Mouse (Mus musculus): Measurements from ENCODE around the gene Asgr1.
"Not testable (repeated sequence)": the region's sequence is repeated elsewhere in the genome, so short reads cannot be mapped to it uniquely, and the experiment has no call there.

The Asgr1 gene

DNA sequence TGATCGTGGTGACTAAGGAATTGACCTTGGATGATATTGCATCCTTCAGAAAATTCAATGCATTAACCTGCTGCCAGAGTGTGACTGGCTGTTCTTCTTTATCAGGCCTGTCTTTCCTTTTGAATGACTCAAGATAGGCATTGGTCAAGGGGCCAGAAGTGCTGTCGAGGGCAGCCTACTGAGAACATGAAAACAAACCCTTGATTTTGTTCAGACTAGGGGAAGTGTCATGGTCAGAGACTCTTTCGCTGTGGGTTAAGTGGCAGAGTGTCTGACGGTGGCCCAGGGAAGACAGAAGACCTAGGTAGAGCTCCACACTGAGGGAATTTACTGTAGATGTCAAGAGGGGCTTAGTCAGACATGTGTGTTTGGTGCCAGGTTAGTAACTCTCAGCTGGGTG lies 12.8 kb downstream of the Asgr1 start:
- DNase-seq (ENCODE audit: low spot score in 2 of 2) = no peak

GRCm38 (mm10) chr11:70068245-70068644 lies 14.4 kb downstream of the Asgr1 start:
- no peak for DNase-seq (ENCODE audit: low spot score in 2 of 2)

DNA sequence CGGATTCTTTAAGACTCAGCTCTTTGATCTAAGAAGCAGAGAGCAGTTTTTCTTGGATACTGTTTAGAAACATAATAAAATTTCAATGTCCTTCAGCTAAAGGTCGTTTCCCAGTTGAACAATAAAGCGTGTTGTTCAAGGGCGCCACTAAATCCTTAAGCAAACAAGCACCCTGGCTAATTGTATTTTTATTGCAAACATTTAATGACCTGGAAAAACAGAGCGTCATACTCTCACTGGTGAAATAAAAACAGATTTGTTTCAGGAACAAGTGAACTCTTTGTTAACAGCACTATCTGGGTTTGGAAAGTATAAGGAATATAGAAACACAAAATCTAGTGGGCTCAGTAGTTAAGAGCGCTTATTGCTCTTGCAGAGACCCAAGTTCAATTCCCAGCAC lies 16.2 kb downstream of the Asgr1 start:
- DNase-seq (ENCODE audit: low spot score in 2 of 2) = no peak

GRCm38 (mm10) chr11:70070603-70071002 lies 16.7 kb downstream of the Asgr1 start:
- DNase-seq (ENCODE audit: low spot score in 2 of 2) = not testable (repeated sequence)

DNA sequence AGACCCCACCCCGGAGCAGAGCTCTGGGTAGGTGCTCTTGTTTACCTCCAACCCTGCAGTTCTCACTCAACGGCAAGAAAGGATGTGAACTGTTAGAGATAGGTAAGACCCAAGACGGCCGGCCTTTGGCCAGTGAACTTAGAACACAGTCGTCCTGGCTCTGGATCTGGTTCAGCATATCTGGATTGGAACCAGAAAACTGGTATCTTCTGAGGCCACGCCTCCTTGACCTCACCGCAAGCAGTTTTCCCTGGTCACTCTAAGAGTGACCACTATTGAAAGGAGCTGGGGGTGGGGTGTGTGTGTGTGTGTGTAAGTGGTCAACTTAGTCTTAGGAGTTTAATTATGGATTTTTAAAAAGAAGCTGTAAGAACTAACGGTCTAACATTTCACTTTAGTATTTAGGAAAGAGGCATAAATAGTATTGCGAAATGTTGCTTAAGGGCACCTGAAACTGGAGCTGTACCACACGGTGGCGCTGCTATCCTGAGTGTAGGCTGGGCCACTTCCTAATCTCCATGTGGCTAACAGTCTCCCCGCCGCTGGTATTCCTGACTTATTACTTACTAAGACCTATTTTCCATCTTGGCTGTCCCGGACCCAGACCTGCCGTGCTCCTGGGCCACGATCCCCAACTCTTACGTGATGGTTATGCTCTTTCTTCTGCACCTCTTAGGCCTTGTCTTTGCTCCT lies 20.6 kb downstream of the Asgr1 start:
- DNase-seq (ENCODE audit: low spot score in 2 of 2) = peak; percentile 70 to 87

GRCm38 (mm10) chr11:70075581-70075980 lies 21.7 kb downstream of the Asgr1 start:
- peak in 1 of 2 experiments; percentile 32 for DNase-seq (ENCODE audit: low spot score in 2 of 2)

GRCm38 (mm10) chr11:70077441-70077840 lies 23.6 kb downstream of the Asgr1 start:
- no peak for DNase-seq (ENCODE audit: low spot score in 2 of 2)

- DNase-seq (ENCODE audit: low spot score in 2 of 2) = no peak
Observed at GRCm38 (mm10) chr11:70079175-70079574, 25.3 kb downstream of the Asgr1 start.

DNA sequence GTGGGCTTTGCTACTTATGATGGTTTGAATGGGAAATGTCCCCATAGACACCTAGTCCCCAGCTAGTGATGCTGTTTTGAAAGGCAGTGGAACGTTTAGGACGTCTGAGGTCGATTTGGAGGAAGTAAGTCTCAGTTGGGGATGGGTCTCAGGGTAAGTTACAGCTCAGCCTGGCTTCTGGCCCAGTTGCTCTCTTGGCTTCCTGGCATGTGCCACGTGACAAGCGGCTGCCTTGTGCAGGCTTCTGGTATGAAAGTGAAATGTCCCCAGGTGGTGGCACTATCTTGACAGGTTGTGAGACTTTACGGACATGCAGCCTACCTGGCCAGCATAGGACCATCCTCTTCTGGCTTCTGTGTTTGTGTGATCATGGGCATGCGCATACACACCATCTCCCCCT lies 26.0 kb downstream of the Asgr1 start:
- DNase-seq (ENCODE audit: low spot score in 2 of 2) = no peak

- no peak for DNase-seq (ENCODE audit: low spot score in 2 of 2)
Observed at GRCm38 (mm10) chr11:70080803-70081590, 27.1 kb downstream of the Asgr1 start.

DNA sequence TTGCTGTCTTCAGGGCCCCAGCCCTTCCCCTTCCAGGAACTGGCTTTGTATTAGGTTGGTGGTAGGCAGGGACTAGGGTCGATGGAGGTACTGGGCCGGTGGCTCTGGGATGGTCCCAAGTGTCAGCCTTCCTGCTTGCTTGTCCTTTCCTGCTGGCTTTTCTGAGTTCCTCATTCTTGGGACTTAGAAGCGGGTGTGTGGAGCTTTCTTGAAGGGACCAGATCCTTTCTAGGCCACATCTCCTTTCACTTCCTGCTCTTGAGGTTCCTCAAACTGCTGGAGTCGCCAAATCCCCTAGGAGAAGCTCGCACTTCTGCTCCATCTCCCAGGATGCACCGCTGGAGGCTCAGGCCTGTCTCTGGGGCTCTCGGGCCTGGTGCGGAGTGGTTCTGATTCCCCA lies 30.7 kb downstream of the Asgr1 start:
- DNase-seq (ENCODE audit: low spot score in 2 of 2) = no peak

- DNase-seq (ENCODE audit: low spot score in 2 of 2) = no peak
Observed at GRCm38 (mm10) chr11:70091986-70092783, 38.3 kb downstream of the Asgr1 start, which contains the start of gene Asgr2. Gene Asgr2 (plus strand): TSS chr11:70092644.

DNA sequence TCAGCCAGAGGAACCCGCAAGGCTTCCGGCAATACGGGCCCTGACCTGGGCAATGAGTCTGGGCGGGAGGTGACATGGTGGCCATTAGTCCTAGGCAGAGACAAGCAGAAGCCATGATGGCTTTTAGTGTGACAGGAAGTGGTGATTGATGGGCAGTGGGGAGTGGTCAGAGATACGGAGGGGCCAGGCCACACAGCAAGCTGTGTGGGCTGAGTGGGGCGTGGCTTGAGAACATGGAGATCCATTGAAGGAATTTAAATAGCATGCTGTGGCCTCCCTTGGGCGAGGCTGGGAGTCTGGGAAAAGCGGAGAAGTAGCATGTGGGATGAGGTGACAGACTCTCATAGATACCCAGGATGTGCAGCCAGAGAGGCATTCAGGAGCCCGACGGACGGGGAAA lies 43.5 kb downstream of the Asgr1 start:
- no peak for DNase-seq (ENCODE audit: low spot score in 2 of 2)

GRCm38 (mm10) chr11:70099102-70099501 lies 45.2 kb downstream of the Asgr1 start:
- DNase-seq (ENCODE audit: low spot score in 2 of 2) = no peak

GRCm38 (mm10) chr11:70099809-70100208 lies 45.9 kb downstream of the Asgr1 start:
- DNase-seq (ENCODE audit: low spot score in 2 of 2) = no peak

- DNase-seq (ENCODE audit: low spot score in 2 of 2) = no peak
Observed at GRCm38 (mm10) chr11:70103701-70104315, 49.9 kb downstream of the Asgr1 start.

GRCm38 (mm10) chr11:70107085-70107484 lies 53.2 kb downstream of the Asgr1 start:
- DNase-seq (ENCODE audit: low spot score in 2 of 2) = no peak

Measured in spleen, postnatal 4 days (tissue).